Mouse (Mus musculus) heart, adult 2 months (tissue): Measurements from ENCODE around the gene Klc1.

ENCODE experiments used
- CTCF ChIP-seq: fragments of 200-600 bp; IDR thresholded peaks from 2 replicates; pipeline ENCODE4 v1.8.1; 2022; ENCODE audit warnings: antibody characterized with exemption, mild to moderate bottlenecking, moderate library complexity
- EP300 ChIP-seq: fragments of 200-500 bp; IDR thresholded peaks from 2 replicates; pipeline ENCODE4 v1.6.1; 2011; ENCODE audit warnings: low read depth, low read length, control low read depth; ENCODE audit not compliant: insufficient read depth
- POLR2A ChIP-seq: fragments of 200-500 bp; IDR thresholded peaks from 2 replicates; pipeline ENCODE4 v1.6.1; 2011; ENCODE audit warnings: mild to moderate bottlenecking, low read depth, low read length, control low read depth; ENCODE audit not compliant: insufficient read depth

GRCm38 (mm10) chr12:111746091-111746490 lies 12.6 kb upstream of the Klc1 start:
- TF ChIP-seq EP300 (peak; percentile 43; the same call in 1 of the 2 replicates), CTCF (no peak), POLR2A (no peak; the same call in 1 of the 2 replicates)
